Mouse (Mus musculus) midbrain, postnatal 0 days (tissue): ENCODE measurements around the gene Gipc3. TPM values are rescaled to one million over a fixed set of nuclear protein-coding genes. Genes with fewer than 3 reads are reported as not detected.
A peak's percentile ranks its signal among the peaks of the same experiment; 100 is the strongest.

Experiments
- ATAC-seq: fragments of 200-750 bp; cut with Nextera tagmentation; 2 replicates; pipeline ENCODE4 v1.8.0; 2017; ENCODE audit warnings: moderate number of reproducible peaks, mild to moderate bottlenecking, moderate TSS enrichment, moderate library complexity; ENCODE audit not compliant: low FRiP score
- DNase-seq: peaks from one replicate; pipeline ENCODE4 v3.0.0-alpha.2; 2015; ENCODE audit warnings: low spot score
- H3K27ac ChIP-seq: fragments of 300-500 bp; sonication (generic); 2 replicates; pipeline ENCODE4 v1.5.1; 2014; ENCODE audit warnings: low read depth, mild to moderate bottlenecking, low read length, mixed read lengths
- H3K27me3 ChIP-seq: fragments of 300-500 bp; sonication (generic); 2 replicates; pipeline ENCODE4 v1.6.1; 2014; ENCODE audit warnings: low read length, control low read depth, mixed read lengths; ENCODE audit not compliant: insufficient read depth
- H3K36me3 ChIP-seq: fragments of 300-500 bp; sonication (generic); 2 replicates; pipeline ENCODE4 v1.6.1; 2014; ENCODE audit warnings: low read length, control low read depth, mixed read lengths; ENCODE audit not compliant: insufficient read depth
- H3K4me1 ChIP-seq: fragments of 300-500 bp; sonication (generic); 2 replicates; pipeline ENCODE4 v1.6.1; 2014; ENCODE audit warnings: mild to moderate bottlenecking, control low read depth, antibody characterized with exemption, low read length, mixed read lengths; ENCODE audit not compliant: insufficient read depth
- H3K4me2 ChIP-seq: fragments of 300-500 bp; sonication (generic); 2 replicates; pipeline ENCODE4 v1.6.1; 2014; ENCODE audit warnings: low read depth, mild to moderate bottlenecking, low read length, mixed read lengths; ENCODE audit not compliant: poor library complexity, severe bottlenecking
- H3K4me3 ChIP-seq: fragments of 300-500 bp; sonication (generic); 2 replicates; pipeline ENCODE4 v1.5.1; 2014; ENCODE audit warnings: low read depth, mild to moderate bottlenecking, low read length, moderate library complexity
- H3K9ac ChIP-seq: fragments of 300-500 bp; sonication (generic); replicated peaks from 2 replicates; pipeline ENCODE4 v1.6.1; 2014; ENCODE audit warnings: mild to moderate bottlenecking, low read length, moderate library complexity, mixed read lengths; ENCODE audit not compliant: poor library complexity, severe bottlenecking
- H3K9me3 ChIP-seq: fragments of 300-500 bp; sonication (generic); 2 replicates; pipeline ENCODE4 v1.6.1; 2016; ENCODE audit warnings: low read length, control low read depth
- CTCF ChIP-seq: IDR thresholded peaks from 2 replicates; pipeline ENCODE4 v1.5.1; 2016; ENCODE audit warnings: antibody characterized with exemption, mild to moderate bottlenecking
- WGBS: fragments of 180-500 bp; shearing (Covaris S2); extraction: QIAGEN DNeasy Blood & Tissue Kit; methylation state at CpG from one replicate; pipeline ENCODE4 v1.1.7; 2014; 5-methylcytosine and 5-hydroxymethylcytosine counted together
- polyA plus RNA-seq: library from polyadenylated mRNA; unstranded; fragments of >200 nt; fragmentation: Nextera tagmentation; extraction: Ambion mirVana; gene quantifications from 2 replicates; pipeline ENCODE4 v1.2.1, GENCODE M21; 2015
- total RNA-seq: library from RNA; depleted of rRNA; stranded (reverse); fragments of >200 nt; gene quantifications from 2 replicates; pipeline ENCODE4 v1.2.3, GENCODE M21; 2014

The Gipc3 gene
- total and polyA plus RNA-seq, 2 experiments from 2014 or later = 0.16 TPM; not detected in 1

- Histone ChIP-seq H3K9ac (no peak overlapping the region), H3K36me3 (peaks cover 4% of the 10 kb centered on the region; the same call in 1 of the 2 replicates), H3K4me3 (no peak overlapping the region), H3K4me2 (no peak overlapping the region), H3K4me1 (no peaks in the 10 kb centered on the region), H3K9me3 (no peaks in the 10 kb centered on the region), H3K27me3 (peaks cover 11% of the 10 kb centered on the region), H3K27ac (no peak overlapping the region)
- DNase-seq (no peak), ATAC-seq (no peak)
- 11% methylated on average over 29 of the region's 29 CpGs for WGBS
- TF ChIP-seq CTCF = no peak
Measured at GRCm38 (mm10) chr10:81332277-81332676, 10.8 kb downstream of the Gipc3 start.

GRCm38 (mm10) chr10:81330007-81330406 lies 13.1 kb downstream of the Gipc3 start:
- no peaks in the 10 kb centered on the region for H3K9me3 ChIP-seq
- no peak overlapping the region for H3K4me2 ChIP-seq
- DNase-seq = no peak
- 0 out of 2 replicates have a peak overlapping the region, but pooled peaks have one; percentile 8 for H3K9ac ChIP-seq
- 59% methylated on average over 4 of the region's 4 CpGs for WGBS
- no peak overlapping the region for H3K4me3 ChIP-seq
- no peak for ATAC-seq
- peaks cover 11% of the 10 kb centered on the region for H3K27me3 ChIP-seq
- H3K36me3 ChIP-seq = peaks cover 27% of the 10 kb centered on the region
- H3K27ac ChIP-seq = no peak overlapping the region
- no peaks in the 10 kb centered on the region for H3K4me1 ChIP-seq
- TF ChIP-seq CTCF = no peak

- H3K4me3 ChIP-seq = no peak overlapping the region
- H3K27me3 ChIP-seq = peaks cover 11% of the 10 kb centered on the region
- H3K27ac ChIP-seq = no peak overlapping the region
- WGBS = 74% methylated on average over 10 of the region's 10 CpGs
- H3K4me1 ChIP-seq = no peaks in the 10 kb centered on the region
- TF ChIP-seq CTCF = no peak
- H3K4me2 ChIP-seq = no peak overlapping the region
- peaks cover 33% of the 10 kb centered on the region for H3K36me3 ChIP-seq
- no peaks in the 10 kb centered on the region for H3K9me3 ChIP-seq
- DNase-seq = no peak
- no peak overlapping the region for H3K9ac ChIP-seq
- ATAC-seq = no peak
Measured at GRCm38 (mm10) chr10:81329194-81329975, 13.7 kb downstream of the Gipc3 start.

GRCm38 (mm10) chr10:81328386-81328785 lies 14.7 kb downstream of the Gipc3 start, which contains the start of gene Tbxa2r:
Tbxa2r (plus strand) TSS chr10:81328731.
- Histone ChIP-seq H3K9me3 (no peaks in the 10 kb centered on the region), H3K36me3 (peaks cover 43% of the 10 kb centered on the region), H3K9ac (no peak within 1 kb of the TSS), H3K4me2 (no peak within 1 kb of the TSS), H3K4me1 (no peaks in the 10 kb centered on the region), H3K4me3 (no peak within 1 kb of the TSS), H3K27ac (no peak within 1 kb of the TSS), H3K27me3 (peaks cover 11% of the 10 kb centered on the region)
- 14% methylated on average over 10 of the region's 10 CpGs for WGBS
- no peak for ATAC-seq
- no peak for DNase-seq
- no peak for TF ChIP-seq CTCF

- Histone ChIP-seq H3K4me1 (no peaks in the 10 kb centered on the region), H3K4me3 (no peak overlapping the region), H3K36me3 (peaks cover 47% of the 10 kb centered on the region), H3K27me3 (peaks cover 8% of the 10 kb centered on the region), H3K4me2 (no peak overlapping the region), H3K9me3 (no peaks in the 10 kb centered on the region), H3K9ac (no peak overlapping the region), H3K27ac (no peak overlapping the region)
- no peak for TF ChIP-seq CTCF
- 63% methylated on average over 2 of the region's 2 CpGs for WGBS
- ATAC-seq = no peak
- no peak for DNase-seq
Measured at GRCm38 (mm10) chr10:81327959-81328358, 15.1 kb downstream of the Gipc3 start.

- TF ChIP-seq CTCF = no peak
- Histone ChIP-seq H3K27me3 (no peaks in the 10 kb centered on the region), H3K4me2 (no peak overlapping the region), H3K36me3 (peaks cover 54% of the 10 kb centered on the region), H3K4me3 (no peak overlapping the region), H3K9ac (no peak overlapping the region), H3K4me1 (no peaks in the 10 kb centered on the region), H3K9me3 (no peaks in the 10 kb centered on the region), H3K27ac (no peak overlapping the region)
- ATAC-seq = no peak
- 78% methylated on average over 6 of the region's 6 CpGs for WGBS
- DNase-seq = no peak
Measured at GRCm38 (mm10) chr10:81326858-81327257, 16.2 kb downstream of the Gipc3 start.
